Mouse (Mus musculus) limb, embryonic 14.5 days (tissue): Measurements from ENCODE around the gene Megf8. TPM values are rescaled to one million over a fixed set of nuclear protein-coding genes. Genes with fewer than 3 reads are reported as not detected.

ENCODE experiments used
- ATAC-seq: fragments of 200-750 bp; cut with Nextera tagmentation; 2 replicates; pipeline ENCODE4 v1.8.0; 2017; ENCODE audit warnings: low read depth, moderate number of reproducible peaks, moderate TSS enrichment; ENCODE audit not compliant: low FRiP score
- DNase-seq: peaks from one replicate; pipeline ENCODE4 v3.0.0-alpha.2; 2015; ENCODE audit warnings: low spot score
- H3K27ac ChIP-seq: fragments of 300-500 bp; sonication (generic); replicated peaks from 2 replicates; pipeline ENCODE4 v1.5.1; 2014; ENCODE audit warnings: low read depth, mild to moderate bottlenecking, low read length, moderate library complexity, mixed read lengths
- H3K27me3 ChIP-seq: fragments of 300-500 bp; sonication (generic); 2 replicates; pipeline ENCODE4 v1.6.1; 2014; ENCODE audit warnings: low read length, mixed read lengths; ENCODE audit not compliant: control insufficient read depth, insufficient read depth
- H3K36me3 ChIP-seq: fragments of 300-500 bp; sonication (generic); 2 replicates; pipeline ENCODE4 v1.6.1; 2014; ENCODE audit warnings: mild to moderate bottlenecking, low read length, moderate library complexity, mixed read lengths; ENCODE audit not compliant: control insufficient read depth, insufficient read depth
- H3K4me1 ChIP-seq: fragments of 300-500 bp; sonication (generic); 2 replicates; pipeline ENCODE4 v1.6.1; 2014; ENCODE audit warnings: antibody characterized with exemption, low read length, mixed read lengths; ENCODE audit not compliant: control insufficient read depth, insufficient read depth
- H3K4me2 ChIP-seq: fragments of 300-500 bp; sonication (generic); replicated peaks from 2 replicates; pipeline ENCODE4 v1.6.1; 2014; ENCODE audit warnings: low read depth, mild to moderate bottlenecking, low read length, moderate library complexity; ENCODE audit not compliant: severe bottlenecking
- H3K4me3 ChIP-seq: fragments of 300-500 bp; sonication (generic); replicated peaks from 2 replicates; pipeline ENCODE4 v1.5.1; 2014; ENCODE audit warnings: low read length
- H3K9ac ChIP-seq: fragments of 300-500 bp; sonication (generic); 2 replicates; pipeline ENCODE4 v1.6.1; 2014; ENCODE audit warnings: mild to moderate bottlenecking, low read depth, low read length, moderate library complexity; ENCODE audit not compliant: severe bottlenecking
- H3K9me3 ChIP-seq: fragments of 300-500 bp; sonication (generic); 2 replicates; pipeline ENCODE4 v1.6.1; 2016; ENCODE audit warnings: low read length; ENCODE audit not compliant: control insufficient read depth
- POLR2A ChIP-seq: fragments of 200-500 bp; IDR thresholded peaks from 2 replicates; pipeline ENCODE4 v1.8.0; 2012; ENCODE audit warnings: inconsistent platforms, mild to moderate bottlenecking, moderate library complexity, borderline replicate concordance; ENCODE audit not compliant: insufficient read depth, insufficient read length; ENCODE audit errors: extremely low read depth
- WGBS: fragments of 180-500 bp; shearing (Covaris S2); extraction: QIAGEN DNeasy Blood & Tissue Kit; methylation state at CpG from one replicate; pipeline ENCODE4 v1.1.7; 2014; 5-methylcytosine and 5-hydroxymethylcytosine counted together
- polyA plus RNA-seq, 2 experiments: library from polyadenylated mRNA; depleted of rRNA in 1 of 2; stranded (reverse) in 1 of 2; unstranded in 1 of 2; fragments of >200 nt; fragmentation: Nextera tagmentation in 1 of 2; extraction: Ambion mirVana in 1 of 2; gene quantifications; 2 replicates each; pipeline versions ENCODE4 v1.2.1 to v1.2.3; 2012 to 2014

Megf8 gene
- polyA plus RNA-seq, 2 experiments, result 16.5 to 45.1 TPM

DNA sequence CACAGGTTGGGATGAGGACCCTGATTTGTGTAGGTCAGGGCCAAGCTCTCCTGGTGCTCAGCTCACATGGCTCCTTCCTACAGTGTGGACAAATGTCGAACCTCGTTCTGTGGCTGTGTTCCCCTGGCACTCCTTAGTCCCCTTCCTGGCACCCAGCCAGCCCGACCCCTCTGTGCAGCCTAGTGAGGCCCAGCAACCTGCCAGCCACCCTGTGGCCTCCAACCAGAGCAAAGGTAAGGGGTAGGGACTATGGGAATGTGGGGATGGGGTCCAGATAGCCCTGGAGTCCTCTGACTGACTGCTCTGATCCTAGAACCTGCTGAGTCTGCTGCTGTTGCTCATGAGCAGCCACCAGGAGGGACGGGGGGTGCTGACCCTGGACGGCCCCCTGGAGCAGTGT lies 32.2 kb upstream of the Megf8 start:
- Histone ChIP-seq H3K4me2 (peak overlapping the region; percentile 97; the same call in 1 of the 2 replicates), H3K27ac (no peak overlapping the region), H3K4me3 (0 out of 2 replicates have a peak overlapping the region, but pooled peaks have one; percentile 85), H3K9me3 (no peaks in the 10 kb centered on the region), H3K36me3 (peaks cover 55% of the 10 kb centered on the region), H3K4me1 (peaks cover 24% of the 10 kb centered on the region), H3K9ac (no peak overlapping the region), H3K27me3 (no peaks in the 10 kb centered on the region)
- 75% methylated on average over 5 of the region's 5 CpGs for WGBS
- no peak for ATAC-seq
- no peak for TF ChIP-seq POLR2A
- no peak for DNase-seq

- Histone ChIP-seq H3K9me3 (no peaks in the 10 kb centered on the region), H3K36me3 (peaks cover 64% of the 10 kb centered on the region), H3K9ac (no peak overlapping the region), H3K27ac (no peak overlapping the region), H3K4me3 (no peak overlapping the region), H3K27me3 (no peaks in the 10 kb centered on the region), H3K4me1 (peaks cover 21% of the 10 kb centered on the region), H3K4me2 (no peak overlapping the region)
- WGBS, result 89% methylated on average over 20 of the region's 20 CpGs
- TF ChIP-seq POLR2A, result no peak
- ATAC-seq (no peak), DNase-seq (no peak)
Observed at GRCm38 (mm10) chr7:25285511-25286238, 31.3 kb upstream of the Megf8 start.

DNA sequence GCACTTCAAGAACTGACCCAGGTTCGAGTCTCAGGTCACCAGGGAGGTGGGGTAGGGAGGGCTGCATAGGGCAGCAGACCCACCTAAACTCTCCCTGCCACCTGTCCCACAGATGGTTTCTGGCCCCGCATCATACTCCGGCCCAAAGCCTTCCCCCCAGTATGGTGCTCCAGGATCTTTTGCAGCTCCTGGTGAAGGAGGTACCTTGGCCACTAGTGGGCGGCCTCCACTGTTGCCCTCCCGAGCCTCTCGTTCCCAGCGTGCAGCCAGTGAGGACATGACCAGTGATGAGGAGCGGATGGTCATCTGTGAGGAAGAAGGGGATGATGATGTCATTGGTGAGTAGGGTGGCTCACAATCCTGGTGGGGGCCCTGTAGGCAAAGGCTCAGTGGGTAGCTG lies 30.0 kb upstream of the Megf8 start:
- Histone ChIP-seq H3K9me3 (no peaks in the 10 kb centered on the region), H3K27ac (no peak overlapping the region), H3K4me3 (no peak overlapping the region), H3K27me3 (no peaks in the 10 kb centered on the region), H3K9ac (no peak overlapping the region), H3K4me2 (no peak overlapping the region), H3K36me3 (peaks cover 77% of the 10 kb centered on the region), H3K4me1 (peaks cover 11% of the 10 kb centered on the region)
- no peak for DNase-seq
- no peak for ATAC-seq
- no peak for TF ChIP-seq POLR2A
- 82% methylated on average over 8 of the region's 8 CpGs for WGBS

DNA sequence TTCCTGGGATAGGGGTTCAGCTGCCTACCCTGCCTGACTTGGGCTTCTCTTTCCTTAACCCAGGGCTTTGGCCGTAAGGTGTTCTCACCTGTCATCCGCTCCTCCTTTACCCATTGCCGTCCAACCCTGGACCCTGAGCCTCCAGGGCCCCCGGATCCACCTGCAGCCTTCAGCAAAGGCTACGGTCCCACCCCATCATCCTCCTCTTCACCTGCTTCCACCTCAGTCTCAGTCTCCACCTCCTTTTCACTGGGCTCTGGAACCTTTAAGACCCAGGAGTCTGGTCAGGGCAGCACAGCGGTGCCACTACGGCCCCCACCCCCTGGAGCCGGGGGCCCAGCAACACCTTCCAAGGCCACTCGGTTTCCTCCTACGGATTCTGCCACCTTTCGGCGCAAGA lies 29.0 kb upstream of the Megf8 start:
- Histone ChIP-seq H3K4me3 (no peak overlapping the region), H3K9me3 (no peaks in the 10 kb centered on the region), H3K4me1 (peaks cover 11% of the 10 kb centered on the region), H3K36me3 (peaks cover 87% of the 10 kb centered on the region), H3K4me2 (no peak overlapping the region), H3K9ac (no peak overlapping the region), H3K27me3 (no peaks in the 10 kb centered on the region), H3K27ac (no peak overlapping the region)
- DNase-seq, result no peak
- no peak for ATAC-seq
- TF ChIP-seq POLR2A, result no peak
- WGBS, result 96% methylated on average over 12 of the region's 12 CpGs

GRCm38 (mm10) chr7:25288721-25289120 lies 28.2 kb upstream of the Megf8 start:
- Histone ChIP-seq H3K27ac (no peak overlapping the region), H3K4me2 (no peak overlapping the region), H3K4me3 (no peak overlapping the region), H3K4me1 (peaks cover 8% of the 10 kb centered on the region), H3K9me3 (no peaks in the 10 kb centered on the region), H3K9ac (no peak overlapping the region), H3K36me3 (peaks cover 95% of the 10 kb centered on the region), H3K27me3 (no peaks in the 10 kb centered on the region)
- ATAC-seq (no peak), DNase-seq (no peak)
- TF ChIP-seq POLR2A, result no peak
- WGBS, result 89% methylated on average over 2 of the region's 3 CpGs

- H3K4me1 ChIP-seq, result no peaks in the 10 kb centered on the region
- 94% methylated on average over 3 of the region's 3 CpGs for WGBS
- H3K27ac ChIP-seq, result no peak overlapping the region
- no peak for TF ChIP-seq POLR2A
- H3K9me3 ChIP-seq, result no peaks in the 10 kb centered on the region
- DNase-seq, result no peak
- H3K9ac ChIP-seq, result no peak overlapping the region
- no peak overlapping the region for H3K4me2 ChIP-seq
- no peaks in the 10 kb centered on the region for H3K27me3 ChIP-seq
- no peak for ATAC-seq
- H3K4me3 ChIP-seq, result no peak overlapping the region
- peaks cover 100% of the 10 kb centered on the region for H3K36me3 ChIP-seq
Observed at GRCm38 (mm10) chr7:25289925-25290324, 27.0 kb upstream of the Megf8 start.
